Mouse (Mus musculus): ENCODE measurements around the gene Pde4d. TPM values are rescaled to one million over a fixed set of nuclear protein-coding genes. Genes with fewer than 3 reads are reported as not detected.

Pde4d gene
- 1.4 TPM for polyA plus RNA-seq (2014; fragmentation: Illumina TruSeq; extraction: RNeasy Lipid Tissue Mini Kit (QIAGEN cat#74804); ENCODE audit: low read depth, low replicate concordance)

DNA sequence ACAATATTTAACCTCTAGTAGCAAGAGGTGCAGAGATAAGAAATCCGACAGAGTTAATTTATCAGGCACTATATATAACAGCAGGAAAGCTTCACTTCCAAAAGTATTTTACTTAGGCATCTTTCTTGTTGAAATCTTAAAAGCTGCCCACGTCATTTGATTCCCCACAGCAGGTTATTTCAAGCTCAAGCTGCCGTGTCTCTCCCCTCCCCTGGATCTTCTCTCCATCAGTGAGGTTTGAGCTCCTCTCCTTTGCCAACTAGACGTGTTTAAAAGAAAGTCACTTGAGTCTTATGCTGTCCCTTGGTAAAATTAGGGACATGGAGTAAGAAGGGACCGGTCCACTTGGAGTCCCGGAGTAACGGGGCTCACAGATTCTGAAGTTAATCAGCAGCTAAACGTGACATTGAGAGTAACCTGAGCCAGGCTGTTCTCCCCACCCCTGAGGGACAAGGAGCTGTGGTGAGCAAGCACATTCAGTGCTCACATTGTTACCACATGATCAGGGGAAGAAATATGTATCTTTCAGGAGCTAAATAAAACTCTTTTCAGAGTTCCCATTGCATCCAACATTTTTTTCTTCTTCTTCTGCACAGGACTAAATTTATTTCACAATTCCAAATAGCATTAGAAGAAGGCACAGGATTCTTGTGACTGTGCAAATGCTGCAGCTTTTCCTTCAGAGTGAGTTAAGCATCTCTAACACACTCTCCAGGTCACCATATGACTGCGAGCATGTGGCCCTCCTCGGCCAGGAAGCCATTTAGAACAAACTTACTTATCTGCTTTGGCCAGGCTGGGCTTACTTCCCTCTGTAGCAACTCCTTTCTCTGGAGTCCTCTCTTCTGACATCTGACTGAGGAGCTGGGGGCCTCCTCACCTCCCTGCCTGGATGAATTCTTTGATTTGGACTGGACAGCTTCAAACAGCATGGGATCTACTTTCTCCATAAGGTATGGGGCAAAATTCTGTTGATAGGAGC is at the start of gene Pde4d:
Gene Pde4d (plus strand): TSS at position 833 of the 982 bp plus-strand sequence.

Other genes starting within 250 kb of the Pde4d start
- gene Elovl7, start 235.5 kb upstream of the Pde4d start, polyA plus RNA-seq (2014; fragmentation: Illumina TruSeq; extraction: RNeasy Lipid Tissue Mini Kit (QIAGEN cat#74804); ENCODE audit: low read depth, low replicate concordance) = 0.93 TPM
- not detected for gene Depdc1b, start 133.6 kb upstream of the Pde4d start, polyA plus RNA-seq (2014; fragmentation: Illumina TruSeq; extraction: RNeasy Lipid Tissue Mini Kit (QIAGEN cat#74804); ENCODE audit: low read depth, low replicate concordance)